Mouse (Mus musculus) thymus, postnatal 36 days (tissue): ENCODE measurements around the gene Olfr166.
"Not testable (repeated sequence)": the region's sequence is repeated elsewhere in the genome, so short reads cannot be mapped to it uniquely, and the experiment has no call there.

ENCODE experiments used
- DNase-seq, 2 experiments: peaks; one replicate each; pipeline ENCODE4 v3.0.0; 2022; ENCODE audit warnings: mixed read lengths in 2 of 2

Gene Olfr166

DNA sequence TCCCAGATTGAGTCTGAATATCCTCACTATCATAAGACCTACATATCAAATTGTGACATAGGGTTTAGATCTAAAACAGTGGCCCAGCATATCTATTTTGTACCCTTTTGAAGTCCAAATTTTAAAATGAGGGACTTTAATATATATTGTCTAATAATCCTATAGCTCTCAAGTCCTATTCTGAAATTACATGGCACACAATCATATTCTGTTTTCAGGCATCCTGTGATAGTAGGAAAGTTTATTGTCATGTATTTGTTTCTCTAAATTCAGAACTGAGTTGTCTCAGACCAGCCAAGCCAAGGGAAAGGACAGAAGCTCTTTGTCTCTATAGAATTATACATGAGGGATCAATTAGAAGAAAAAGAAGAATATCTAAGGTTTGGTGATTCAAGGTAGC lies at the start of gene Olfr166:
Olfr166 (plus strand) TSS at position 301 of the 400 bp plus-strand sequence.
- DNase-seq, result no peak

- not testable (repeated sequence) for DNase-seq
Measured at GRCm38 (mm10) chr16:19458741-19459140, 24.8 kb upstream of the Olfr166 start.

DNA sequence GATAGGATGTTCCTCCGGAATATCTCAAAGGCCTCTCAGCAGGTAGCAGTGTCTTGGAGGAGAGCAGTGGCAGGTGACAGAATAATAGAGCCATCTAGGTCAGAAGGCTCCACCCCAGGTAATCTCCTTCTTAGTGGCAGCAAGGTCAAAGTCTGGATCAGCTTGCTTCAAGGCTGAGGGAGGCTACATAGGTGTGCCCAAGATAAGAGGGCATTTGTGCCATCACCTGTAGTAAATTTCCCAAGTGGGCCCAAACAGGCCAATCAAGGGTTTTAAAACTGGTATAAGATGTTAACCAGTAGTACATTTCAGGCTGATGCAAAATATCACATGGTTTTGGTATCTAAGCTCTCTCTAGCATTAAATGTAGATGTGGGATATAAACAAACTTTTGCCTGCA lies 19.1 kb upstream of the Olfr166 start:
- no peak for DNase-seq

- no peak for DNase-seq
Measured at GRCm38 (mm10) chr16:19522166-19522565, 38.7 kb downstream of the Olfr166 start, which contains the start of gene Olfr167. TSS of gene Olfr167 (minus strand) at chr16:19522266.

- no peak for DNase-seq
Measured at GRCm38 (mm10) chr16:19535455-19535854, 52.0 kb downstream of the Olfr166 start, which contains the start of gene Olfr168. TSS of gene Olfr168 (minus strand) at chr16:19535555.
